Mouse (Mus musculus) G1E (cell line): ENCODE measurements around the gene Scgb1c1.

ENCODE experiments used
- CTCF ChIP-seq: IDR thresholded peaks from 2 replicates; pipeline ENCODE4 v1.5.1; 2012; ENCODE audit warnings: low read depth, low read length, inconsistent platforms, mixed read lengths
- GATA1 ChIP-seq: IDR thresholded peaks from 2 replicates; pipeline ENCODE4 v1.6.1; 2012; ENCODE audit warnings: borderline replicate concordance, low read length, inconsistent platforms, mixed read lengths
- TAL1 ChIP-seq: conservative IDR thresholded peaks from 2 replicates; pipeline ENCODE4 v1.6.1; 2012; ENCODE audit warnings: low read depth, low read length, inconsistent platforms, mixed read lengths

DNA sequence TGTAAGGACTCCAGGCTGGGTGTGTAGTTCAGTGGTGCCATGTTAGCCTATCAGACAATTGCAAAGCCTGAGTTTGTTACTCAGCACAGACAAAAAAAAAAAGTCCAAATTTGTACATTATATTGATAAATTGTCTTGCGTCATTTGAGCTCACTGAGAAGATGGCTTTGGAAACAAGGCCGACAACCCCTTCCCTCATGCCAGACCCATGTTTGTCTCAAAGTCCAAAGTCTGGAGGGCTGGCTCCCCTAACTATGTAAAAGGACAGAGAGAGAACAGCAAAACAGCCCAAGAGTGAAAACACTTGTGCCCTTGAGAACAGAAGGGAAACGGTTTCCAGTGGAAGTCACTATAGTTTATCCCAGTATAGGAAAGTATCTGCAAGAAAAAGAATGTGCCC, 35.1 kb downstream of the Scgb1c1 start:
- TF ChIP-seq CTCF (no peak), GATA1 (no peak), TAL1 (no peak)
